Mouse (Mus musculus): Measurements from ENCODE around the gene Tmem63c. TPM values are rescaled to one million over a fixed set of nuclear protein-coding genes. Genes with fewer than 3 reads are reported as not detected.

Tmem63c gene
- polyA plus RNA-seq, 1 experiment from 2014 or later, result not detected

DNA sequence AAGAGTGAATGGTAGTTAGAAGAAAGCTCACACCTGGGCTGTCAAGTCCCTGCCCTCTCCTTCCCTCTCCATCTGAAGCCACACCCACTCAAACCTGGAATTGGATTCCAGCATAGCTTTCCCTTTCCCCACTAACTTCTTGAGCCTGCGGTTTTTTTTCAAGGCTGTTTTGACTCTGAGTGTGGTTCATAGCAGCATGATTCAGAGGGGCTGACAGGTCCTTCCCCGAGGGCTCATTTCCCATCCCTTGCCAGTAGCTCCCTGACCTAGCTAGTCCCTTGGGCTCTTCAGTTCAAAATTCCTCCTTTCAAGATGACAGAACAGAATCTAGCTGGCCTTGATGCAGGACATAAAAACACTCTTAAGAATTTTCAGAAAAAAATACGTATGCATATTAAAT lies 26.4 kb downstream of the Tmem63c start:
- Histone ChIP-seq H3K4me2 (ENCODE audit: low read depth, severe bottlenecking) (no peak overlapping the region), H3K27me3 (ENCODE audit: control insufficient read depth, insufficient read depth, low read length) (no peaks in the 10 kb centered on the region), H3K4me3 (ENCODE audit: low read depth, low read length) (no peak overlapping the region), H3K27ac (replicated peaks; ENCODE audit: low read depth, low read length) (no peak overlapping the region), H3K9me3 (ENCODE audit: control insufficient read depth, low read length) (no peaks in the 10 kb centered on the region), H3K36me3 (ENCODE audit: control insufficient read depth, insufficient read depth, low read length) (no peaks in the 10 kb centered on the region), H3K4me1 (ENCODE audit: control insufficient read depth, insufficient read depth, low read length) (no peaks in the 10 kb centered on the region), H3K9ac (ENCODE audit: low read length) (no peak overlapping the region)
- ATAC-seq (ENCODE audit: insufficient number of reproducible peaks, low FRiP score, low TSS enrichment, low read depth) (no peak), DNase-seq (ENCODE audit: low spot score) (no peak)
- 60% methylated on average over 3 of the region's 3 CpGs for WGBS

DNA sequence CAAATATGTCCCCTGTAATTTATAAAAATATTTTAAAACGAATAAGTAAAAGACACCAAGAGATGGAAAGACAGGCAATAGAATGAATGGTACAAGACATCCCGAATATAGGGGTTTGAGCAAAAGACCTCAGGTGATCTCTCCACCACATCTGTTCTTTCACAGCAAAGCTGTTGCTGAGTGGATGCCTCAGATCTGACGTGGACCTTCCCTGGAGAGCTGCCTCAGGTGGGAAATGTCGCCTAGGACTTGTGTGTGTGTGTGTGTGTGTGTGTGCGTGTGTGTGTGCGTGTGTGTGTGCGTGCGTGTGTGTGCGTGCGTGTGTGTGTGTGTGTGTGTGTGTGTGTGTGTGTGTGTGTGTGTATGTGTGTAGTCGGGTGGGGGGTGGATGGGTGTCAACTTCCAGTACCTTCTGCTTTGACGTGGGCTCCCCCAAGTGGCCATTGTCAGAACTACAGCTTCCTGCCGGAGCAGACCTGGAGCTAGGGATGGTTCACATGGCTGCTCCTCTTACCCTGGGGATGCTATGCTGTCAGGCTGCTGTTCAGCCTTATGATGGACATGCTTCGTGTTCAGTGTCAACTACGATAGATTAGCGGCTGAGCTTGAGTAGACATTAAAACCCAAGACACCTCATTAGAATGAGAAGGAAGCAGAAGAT lies 31.7 kb downstream of the Tmem63c start:
- no peaks in the 10 kb centered on the region for H3K9me3 ChIP-seq (ENCODE audit: control insufficient read depth, low read length)
- ATAC-seq (ENCODE audit: insufficient number of reproducible peaks, low FRiP score, low TSS enrichment, low read depth) (no peak), DNase-seq (ENCODE audit: low spot score) (peak; percentile 85)
- 24% methylated on average over 16 of the region's 16 CpGs for WGBS
- H3K9ac ChIP-seq (ENCODE audit: low read length), result no peak overlapping the region
- no peaks in the 10 kb centered on the region for H3K36me3 ChIP-seq (ENCODE audit: control insufficient read depth, insufficient read depth, low read length)
- no peak overlapping the region for H3K27ac ChIP-seq (replicated peaks; ENCODE audit: low read depth, low read length)
- no peaks in the 10 kb centered on the region for H3K4me1 ChIP-seq (ENCODE audit: control insufficient read depth, insufficient read depth, low read length)
- no peak overlapping the region for H3K4me3 ChIP-seq (ENCODE audit: low read depth, low read length)
- no peaks in the 10 kb centered on the region for H3K27me3 ChIP-seq (ENCODE audit: control insufficient read depth, insufficient read depth, low read length)
- H3K4me2 ChIP-seq (ENCODE audit: low read depth, severe bottlenecking), result no peak overlapping the region

- no peak for DNase-seq (ENCODE audit: low spot score)
- no peak overlapping the region for H3K4me2 ChIP-seq (ENCODE audit: low read depth, severe bottlenecking)
- H3K27me3 ChIP-seq (ENCODE audit: control insufficient read depth, insufficient read depth, low read length), result no peaks in the 10 kb centered on the region
- no peaks in the 10 kb centered on the region for H3K4me1 ChIP-seq (ENCODE audit: control insufficient read depth, insufficient read depth, low read length)
- H3K9me3 ChIP-seq (ENCODE audit: control insufficient read depth, low read length), result no peaks in the 10 kb centered on the region
- no peak for ATAC-seq (ENCODE audit: insufficient number of reproducible peaks, low FRiP score, low TSS enrichment, low read depth)
- WGBS, result 62% methylated on average over 7 of the region's 7 CpGs
- H3K4me3 ChIP-seq (ENCODE audit: low read depth, low read length), result no peak overlapping the region
- no peaks in the 10 kb centered on the region for H3K36me3 ChIP-seq (ENCODE audit: control insufficient read depth, insufficient read depth, low read length)
- no peak overlapping the region for H3K9ac ChIP-seq (ENCODE audit: low read length)
- H3K27ac ChIP-seq (replicated peaks; ENCODE audit: low read depth, low read length), result no peak overlapping the region
These were observed 33.7 kb downstream of the Tmem63c start for GRCm38 (mm10) chr12:87054873-87055272.

DNA sequence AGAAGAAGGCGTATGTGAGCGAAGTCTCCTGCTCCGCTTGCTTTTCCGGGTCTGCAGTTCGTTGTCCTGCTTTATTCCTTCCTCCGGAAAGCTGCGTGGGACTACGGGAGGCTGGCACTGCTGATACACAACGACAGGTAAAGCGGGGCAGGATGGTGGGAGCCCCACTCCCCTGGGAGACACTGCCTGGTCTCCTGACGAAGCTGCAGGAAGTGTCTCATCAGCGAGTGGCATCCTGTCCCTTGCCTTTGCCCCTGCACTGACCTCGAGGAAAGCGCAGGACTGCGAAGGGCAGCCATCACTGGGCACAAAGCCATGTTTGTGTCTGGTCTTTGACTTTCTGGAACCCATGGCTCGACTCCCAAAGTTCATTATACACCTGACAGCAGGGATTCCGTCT lies 35.9 kb downstream of the Tmem63c start:
- DNase-seq (ENCODE audit: low spot score) (no peak), ATAC-seq (ENCODE audit: insufficient number of reproducible peaks, low FRiP score, low TSS enrichment, low read depth) (no peak)
- no peak overlapping the region for H3K9ac ChIP-seq (ENCODE audit: low read length)
- no peaks in the 10 kb centered on the region for H3K9me3 ChIP-seq (ENCODE audit: control insufficient read depth, low read length)
- no peak overlapping the region for H3K4me2 ChIP-seq (ENCODE audit: low read depth, severe bottlenecking)
- H3K36me3 ChIP-seq (ENCODE audit: control insufficient read depth, insufficient read depth, low read length), result no peaks in the 10 kb centered on the region
- no peak overlapping the region for H3K27ac ChIP-seq (replicated peaks; ENCODE audit: low read depth, low read length)
- H3K4me3 ChIP-seq (ENCODE audit: low read depth, low read length), result no peak overlapping the region
- H3K4me1 ChIP-seq (ENCODE audit: control insufficient read depth, insufficient read depth, low read length), result no peaks in the 10 kb centered on the region
- no peaks in the 10 kb centered on the region for H3K27me3 ChIP-seq (ENCODE audit: control insufficient read depth, insufficient read depth, low read length)
- WGBS, result 76% methylated on average over 17 of the region's 17 CpGs

DNA sequence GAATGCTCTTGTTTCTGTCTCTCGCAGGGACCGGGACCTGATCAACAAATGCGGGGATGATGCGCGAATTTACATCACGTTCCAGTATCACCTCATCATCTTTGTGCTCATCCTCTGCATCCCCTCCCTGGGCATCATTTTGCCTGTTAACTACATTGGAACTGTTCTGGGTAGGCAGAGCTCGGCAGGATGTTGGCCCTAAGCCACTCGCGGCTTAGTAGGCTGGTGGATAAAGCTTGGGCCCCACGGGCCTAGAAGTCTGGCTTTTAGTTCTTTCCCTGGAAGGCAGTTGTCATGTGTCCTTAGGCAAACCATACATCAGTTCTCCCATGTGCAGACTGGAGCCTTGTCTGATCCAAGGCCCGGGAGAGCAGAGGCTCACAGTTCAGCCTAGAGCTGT lies 44.3 kb downstream of the Tmem63c start:
- H3K9ac ChIP-seq (ENCODE audit: low read length), result no peak overlapping the region
- H3K27ac ChIP-seq (replicated peaks; ENCODE audit: low read depth, low read length), result no peak overlapping the region
- no peak overlapping the region for H3K4me2 ChIP-seq (ENCODE audit: low read depth, severe bottlenecking)
- no peaks in the 10 kb centered on the region for H3K9me3 ChIP-seq (ENCODE audit: control insufficient read depth, low read length)
- no peak overlapping the region for H3K4me3 ChIP-seq (ENCODE audit: low read depth, low read length)
- ATAC-seq (ENCODE audit: insufficient number of reproducible peaks, low FRiP score, low TSS enrichment, low read depth) (no peak), DNase-seq (ENCODE audit: low spot score) (no peak)
- H3K27me3 ChIP-seq (ENCODE audit: control insufficient read depth, insufficient read depth, low read length), result no peaks in the 10 kb centered on the region
- H3K4me1 ChIP-seq (ENCODE audit: control insufficient read depth, insufficient read depth, low read length), result no peaks in the 10 kb centered on the region
- 85% methylated on average over 11 of the region's 11 CpGs for WGBS
- no peaks in the 10 kb centered on the region for H3K36me3 ChIP-seq (ENCODE audit: control insufficient read depth, insufficient read depth, low read length)

DNA sequence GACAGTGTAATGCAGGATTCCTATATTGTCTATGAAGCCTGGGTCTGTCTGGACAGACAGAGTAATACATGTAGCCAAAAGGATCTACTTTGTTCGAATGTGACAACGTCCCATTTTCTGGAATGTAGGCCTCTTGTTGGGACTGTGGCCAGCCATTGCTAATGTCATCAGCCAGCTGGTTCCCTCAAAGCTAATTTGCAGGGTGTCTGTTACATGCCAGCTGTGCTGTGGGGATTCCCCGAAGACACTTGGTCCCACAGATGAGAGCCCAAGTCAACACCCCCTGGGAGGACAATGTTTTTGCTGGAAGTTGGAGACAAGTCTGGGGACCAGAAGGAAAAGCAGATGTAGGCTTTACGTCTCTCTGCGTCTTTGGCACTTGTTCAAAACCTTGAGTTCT lies 45.3 kb downstream of the Tmem63c start:
- no peak overlapping the region for H3K4me2 ChIP-seq (ENCODE audit: low read depth, severe bottlenecking)
- no peak overlapping the region for H3K4me3 ChIP-seq (ENCODE audit: low read depth, low read length)
- ATAC-seq (ENCODE audit: insufficient number of reproducible peaks, low FRiP score, low TSS enrichment, low read depth) (no peak), DNase-seq (ENCODE audit: low spot score) (no peak)
- no peak overlapping the region for H3K9ac ChIP-seq (ENCODE audit: low read length)
- no peaks in the 10 kb centered on the region for H3K4me1 ChIP-seq (ENCODE audit: control insufficient read depth, insufficient read depth, low read length)
- H3K27me3 ChIP-seq (ENCODE audit: control insufficient read depth, insufficient read depth, low read length), result no peaks in the 10 kb centered on the region
- H3K36me3 ChIP-seq (ENCODE audit: control insufficient read depth, insufficient read depth, low read length), result no peaks in the 10 kb centered on the region
- WGBS, result 91% methylated on average over 5 of the region's 5 CpGs
- H3K9me3 ChIP-seq (ENCODE audit: control insufficient read depth, low read length), result no peaks in the 10 kb centered on the region
- no peak overlapping the region for H3K27ac ChIP-seq (replicated peaks; ENCODE audit: low read depth, low read length)

DNA sequence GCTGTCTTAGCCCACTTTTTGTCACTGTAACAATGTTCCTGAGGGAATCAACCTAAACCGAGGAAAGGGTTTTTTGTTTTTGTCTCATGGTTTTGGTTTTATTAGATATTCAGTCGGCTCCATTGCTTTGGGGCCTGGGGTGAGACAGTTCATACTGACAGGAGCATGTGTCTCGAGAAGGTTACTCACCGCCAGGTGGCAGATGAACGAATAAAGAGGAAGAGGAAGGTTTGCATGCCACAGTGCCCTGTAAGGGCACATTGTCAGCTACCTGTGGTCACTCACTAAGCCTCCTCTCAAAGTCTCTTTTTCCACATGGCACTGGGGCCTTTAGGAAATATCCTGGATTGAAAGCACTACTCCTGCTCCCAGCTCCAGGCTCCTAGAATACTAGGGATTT lies 49.4 kb downstream of the Tmem63c start:
- no peaks in the 10 kb centered on the region for H3K27me3 ChIP-seq (ENCODE audit: control insufficient read depth, insufficient read depth, low read length)

DNA sequence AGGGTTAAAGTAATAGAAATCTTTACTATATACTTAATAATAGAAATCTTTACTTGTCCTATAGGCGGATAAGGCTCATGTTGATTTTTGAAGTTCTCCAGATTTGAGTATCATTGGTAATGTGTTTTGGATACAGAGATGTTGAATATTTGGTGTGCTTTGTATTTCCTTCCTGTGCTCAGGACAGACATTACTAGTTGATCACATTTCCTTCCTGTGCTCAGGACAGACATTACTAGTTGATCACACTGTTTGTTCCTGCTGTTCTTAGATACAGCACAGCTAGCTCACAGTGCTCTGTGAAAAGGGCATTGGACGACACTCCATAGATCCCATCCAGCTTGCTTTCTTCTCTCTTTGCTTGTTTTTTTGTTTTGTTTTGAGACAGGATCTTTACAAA lies 55.5 kb downstream of the Tmem63c start:
- no peak overlapping the region for H3K4me3 ChIP-seq (ENCODE audit: low read depth, low read length)
- DNase-seq (ENCODE audit: low spot score) (no peak), ATAC-seq (ENCODE audit: insufficient number of reproducible peaks, low FRiP score, low TSS enrichment, low read depth) (no peak)
- H3K9me3 ChIP-seq (ENCODE audit: control insufficient read depth, low read length), result no peaks in the 10 kb centered on the region
- H3K36me3 ChIP-seq (ENCODE audit: control insufficient read depth, insufficient read depth, low read length), result no peaks in the 10 kb centered on the region
- no peaks in the 10 kb centered on the region for H3K4me1 ChIP-seq (ENCODE audit: control insufficient read depth, insufficient read depth, low read length)
- H3K27ac ChIP-seq (replicated peaks; ENCODE audit: low read depth, low read length), result no peak overlapping the region
- H3K27me3 ChIP-seq (ENCODE audit: control insufficient read depth, insufficient read depth, low read length), result no peaks in the 10 kb centered on the region
- no peak overlapping the region for H3K9ac ChIP-seq (ENCODE audit: low read length)
- no peak overlapping the region for H3K4me2 ChIP-seq (ENCODE audit: low read depth, severe bottlenecking)
- WGBS, result 87% methylated on average over 2 of the region's 2 CpGs

More for the DNA sequence above, 49.4 kb downstream of the Tmem63c start:
- Histone ChIP-seq H3K27ac (replicated peaks; ENCODE audit: low read depth, low read length) (no peak overlapping the region), H3K9ac (ENCODE audit: low read length) (no peak overlapping the region), H3K4me3 (ENCODE audit: low read depth, low read length) (no peak overlapping the region), H3K4me1 (ENCODE audit: control insufficient read depth, insufficient read depth, low read length) (no peaks in the 10 kb centered on the region), H3K36me3 (ENCODE audit: control insufficient read depth, insufficient read depth, low read length) (no peaks in the 10 kb centered on the region), H3K9me3 (ENCODE audit: control insufficient read depth, low read length) (no peaks in the 10 kb centered on the region), H3K4me2 (ENCODE audit: low read depth, severe bottlenecking) (no peak overlapping the region)
- 74% methylated on average over 5 of the region's 5 CpGs for WGBS
- no peak for ATAC-seq (ENCODE audit: insufficient number of reproducible peaks, low FRiP score, low TSS enrichment, low read depth)
- DNase-seq (ENCODE audit: low spot score), result no peak

- DNase-seq (ENCODE audit: low spot score) (no peak), ATAC-seq (ENCODE audit: insufficient number of reproducible peaks, low FRiP score, low TSS enrichment, low read depth) (no peak)
- Histone ChIP-seq H3K9ac (ENCODE audit: low read length) (no peak overlapping the region), H3K4me2 (ENCODE audit: low read depth, severe bottlenecking) (no peak overlapping the region), H3K4me3 (ENCODE audit: low read depth, low read length) (no peak overlapping the region), H3K4me1 (ENCODE audit: control insufficient read depth, insufficient read depth, low read length) (no peaks in the 10 kb centered on the region), H3K9me3 (ENCODE audit: control insufficient read depth, low read length) (no peaks in the 10 kb centered on the region), H3K27me3 (ENCODE audit: control insufficient read depth, insufficient read depth, low read length) (no peaks in the 10 kb centered on the region), H3K36me3 (ENCODE audit: control insufficient read depth, insufficient read depth, low read length) (no peaks in the 10 kb centered on the region), H3K27ac (replicated peaks; ENCODE audit: low read depth, low read length) (no peak overlapping the region)
- WGBS, result 83% methylated on average over 8 of the region's 8 CpGs
These were observed 61.7 kb downstream of the Tmem63c start for GRCm38 (mm10) chr12:87082797-87083196.
